Mouse (Mus musculus) liver, adult 2 months (tissue): ENCODE results near the gene Vmn2r113. TPM values are rescaled to one million over a fixed set of nuclear protein-coding genes. Genes with fewer than 3 reads are reported as not detected.
"Not testable (repeated sequence)": the region's sequence is repeated elsewhere in the genome, so short reads cannot be mapped to it uniquely, and the experiment has no call there.

Experiments used
- DNase-seq: peaks from one replicate; pipeline ENCODE4 v3.0.0-alpha.2; 2011; ENCODE audit warnings: low read depth, low spot score; ENCODE audit errors: extremely low read depth
- H3K27ac ChIP-seq: fragments of 200-500 bp; replicated peaks from 2 replicates; pipeline ENCODE4 v1.5.1; 2012; ENCODE audit warnings: low read depth, mild to moderate bottlenecking, control low read depth, inconsistent platforms, low read length; ENCODE audit not compliant: insufficient read depth
- H3K27me3 ChIP-seq: fragments of 200-500 bp; 2 replicates; pipeline ENCODE4 v1.6.1; 2012; ENCODE audit warnings: mild to moderate bottlenecking, moderate library complexity, low read length, inconsistent platforms; ENCODE audit not compliant: control insufficient read depth, insufficient read depth
- H3K36me3 ChIP-seq: fragments of 200-500 bp; 2 replicates; pipeline ENCODE4 v1.6.1; 2012; ENCODE audit warnings: low read length, inconsistent platforms; ENCODE audit not compliant: control insufficient read depth, insufficient read depth
- H3K4me1 ChIP-seq: fragments of 200-500 bp; 2 replicates; pipeline ENCODE4 v1.6.1; 2011; ENCODE audit warnings: low read length; ENCODE audit not compliant: control insufficient read depth, insufficient read depth
- H3K4me3 ChIP-seq: fragments of 200-500 bp; 2 replicates; pipeline ENCODE4 v1.5.1; 2011; ENCODE audit warnings: low read depth, mild to moderate bottlenecking, control low read depth, low read length, moderate library complexity; ENCODE audit not compliant: insufficient read depth
- H3K79me2 ChIP-seq: fragments of 200-500 bp; 2 replicates; pipeline ENCODE4 v1.6.1; 2012; ENCODE audit warnings: inconsistent platforms, mild to moderate bottlenecking, low read length, moderate library complexity; ENCODE audit not compliant: control insufficient read depth, insufficient read depth
- H3K9ac ChIP-seq: fragments of 200-500 bp; 2 replicates; pipeline ENCODE4 v1.6.1; 2012; ENCODE audit warnings: low read depth, mild to moderate bottlenecking, control low read depth, inconsistent platforms, low read length
- WGBS: fragments of 180-500 bp; shearing (Covaris S2); methylation state at CpG from one replicate; pipeline ENCODE4 v1.1.7; 2018; 5-methylcytosine and 5-hydroxymethylcytosine counted together
- polyA plus RNA-seq: library from polyadenylated mRNA; depleted of rRNA; stranded (reverse); fragments of >200 nt; gene quantifications from 2 replicates; pipeline ENCODE4 v1.2.3, GENCODE M21; 2012; rRNA removed
- total RNA-seq: library from RNA; depleted of rRNA; stranded (reverse); fragments of >200 nt; gene quantifications from 2 replicates; pipeline ENCODE4 v1.2.3, GENCODE M21; 2014; rRNA removed

Vmn2r113 gene
- not detected in 2 replicates for total RNA-seq
- not detected in 2 replicates for polyA plus RNA-seq

DNA sequence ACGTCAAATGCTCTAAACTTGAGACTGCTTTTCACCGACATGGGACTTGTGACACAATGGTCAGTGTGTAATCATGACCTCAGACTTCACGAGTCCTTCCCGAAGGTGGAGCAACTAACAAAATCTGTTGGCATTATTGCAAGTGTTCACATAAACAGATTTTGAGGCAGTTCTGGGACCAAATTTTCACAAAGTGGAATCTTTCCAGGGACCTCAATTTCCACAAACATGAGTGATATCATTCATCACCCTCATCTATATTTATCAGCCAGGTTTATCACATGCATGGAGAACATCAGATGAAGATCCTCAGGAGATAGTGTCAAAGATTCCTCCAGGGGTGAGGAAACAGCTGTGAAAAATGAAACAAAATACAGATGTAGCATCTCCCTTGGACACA, at the start of gene Vmn2r113:
Gene Vmn2r113, plus strand, starts transcription at position 301 of the 400 bp plus-strand sequence.
- not testable (repeated sequence) for H3K4me1 ChIP-seq, H3K9ac ChIP-seq, DNase-seq, H3K79me2 ChIP-seq, H3K27ac ChIP-seq, H3K36me3 ChIP-seq, H3K4me3 ChIP-seq, H3K27me3 ChIP-seq
- WGBS, result no CpG with 5 or more reads among the region's 4 CpGs

Other genes starting within 250 kb of the Vmn2r113 start
- 9.7 and 11.1 TPM in 2 replicates for gene Zfp945, start 75.8 kb upstream of the Vmn2r113 start, total RNA-seq
- gene Zfp945, start 75.8 kb upstream of the Vmn2r113 start, polyA plus RNA-seq, result 0.95 and 1.3 TPM in 2 replicates
- gene Vmn2r-ps130, start 118.2 kb downstream of the Vmn2r113 start, total RNA-seq, result not detected in 2 replicates
- not detected in 2 replicates for gene Vmn2r-ps130, start 118.2 kb downstream of the Vmn2r113 start, polyA plus RNA-seq